Mouse (Mus musculus) liver, adult 2 months (tissue): ENCODE measurements at regions not wholly inside any gene's neighbourhood (a gene's known extent, or its start where the extent isn't known, plus 50 kb on each side); places are given as distances from the start of the nearest gene placed in this dataset.

ENCODE experiments used
- CTCF ChIP-seq: fragments of 200-500 bp; IDR thresholded peaks from 2 replicates; pipeline ENCODE4 v1.5.1; 2011; ENCODE audit warnings: low read depth, low read length, control low read depth
- POLR2A ChIP-seq: fragments of 200-500 bp; IDR thresholded peaks from 2 replicates; pipeline ENCODE4 v1.6.1; 2011; ENCODE audit warnings: low read length, control low read depth; ENCODE audit not compliant: insufficient read depth; ENCODE audit errors: extremely low read depth

GRCm38 (mm10) chr16:12775876-12776275 lies 333.6 kb upstream of the Ercc4 start:
- TF ChIP-seq CTCF (no peak), POLR2A (no peak)
